Mouse (Mus musculus): ENCODE data around the gene Shc4.

Shc4 gene

DNA sequence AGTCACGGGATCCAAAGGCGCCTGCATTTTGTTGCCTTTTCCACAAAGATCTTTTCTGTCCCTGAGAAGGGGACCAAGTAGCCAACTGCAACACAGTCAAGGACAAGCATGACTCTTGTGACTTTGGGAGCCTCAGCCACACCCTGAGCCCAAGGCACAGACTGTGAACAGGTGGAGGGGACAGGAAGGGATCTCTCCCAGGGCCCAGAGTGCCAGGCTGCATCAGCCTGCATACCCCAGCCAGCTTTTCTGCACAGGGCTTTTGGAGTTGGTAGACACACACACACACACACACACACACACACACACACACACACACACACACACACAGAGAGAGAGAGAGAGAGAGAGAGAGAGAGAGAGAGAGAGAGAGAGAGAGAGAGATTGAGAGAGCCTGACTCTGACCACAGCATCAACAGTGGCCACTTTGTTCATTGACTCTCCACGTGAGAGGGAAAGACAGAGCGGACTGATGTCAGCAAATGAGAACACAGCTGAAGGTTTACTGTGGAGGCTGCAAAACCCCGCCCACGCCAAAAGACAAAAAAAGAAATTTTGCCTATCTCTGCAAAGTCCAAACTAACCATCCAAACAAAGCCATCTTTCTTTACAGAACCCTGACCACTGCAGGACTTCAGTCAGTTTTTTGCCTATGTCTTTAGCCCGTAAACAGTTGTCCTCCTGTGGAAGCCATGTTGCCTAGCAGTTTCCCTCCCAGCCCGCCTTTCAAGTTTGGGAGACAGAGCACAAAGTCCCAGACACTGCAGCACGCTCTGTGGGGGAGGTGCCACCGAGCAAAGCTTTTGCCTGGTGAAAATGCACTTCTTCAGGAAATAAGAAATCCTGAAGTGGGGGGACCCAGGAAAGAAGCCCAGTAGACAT, 39.1 kb downstream of the Shc4 start:
- no peak for DNase-seq

DNA sequence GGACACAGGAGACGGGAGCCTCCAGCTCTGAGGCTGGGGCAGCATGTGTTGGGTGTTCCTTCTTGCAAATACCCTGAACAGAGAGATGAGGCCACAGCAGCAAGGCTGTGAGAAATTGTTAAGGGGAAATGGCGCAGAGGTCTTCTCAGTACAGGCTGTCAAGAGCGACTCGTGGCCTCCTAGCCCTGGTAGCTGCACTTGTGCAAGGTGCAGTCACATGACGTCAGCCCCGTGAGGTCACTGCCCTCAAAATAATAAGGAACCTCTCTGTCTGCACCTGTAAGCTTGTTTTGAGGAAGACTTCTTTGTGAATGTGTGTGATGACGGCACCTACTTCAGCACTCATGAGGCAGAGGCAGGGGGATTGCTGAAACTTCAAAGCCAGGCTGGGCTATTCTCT, 40.1 kb downstream of the Shc4 start:
- peak; percentile 35 for DNase-seq

- no peak for DNase-seq
Measured at GRCm38 (mm10) chr2:125681811-125682210, 42.1 kb downstream of the Shc4 start.

GRCm38 (mm10) chr2:125672957-125673631, 50.9 kb downstream of the Shc4 start, which contains the start of gene Eid1:
Gene Eid1, plus strand, starts transcription at chr2:125673095.
- DNase-seq = peak; percentile 88

DNA sequence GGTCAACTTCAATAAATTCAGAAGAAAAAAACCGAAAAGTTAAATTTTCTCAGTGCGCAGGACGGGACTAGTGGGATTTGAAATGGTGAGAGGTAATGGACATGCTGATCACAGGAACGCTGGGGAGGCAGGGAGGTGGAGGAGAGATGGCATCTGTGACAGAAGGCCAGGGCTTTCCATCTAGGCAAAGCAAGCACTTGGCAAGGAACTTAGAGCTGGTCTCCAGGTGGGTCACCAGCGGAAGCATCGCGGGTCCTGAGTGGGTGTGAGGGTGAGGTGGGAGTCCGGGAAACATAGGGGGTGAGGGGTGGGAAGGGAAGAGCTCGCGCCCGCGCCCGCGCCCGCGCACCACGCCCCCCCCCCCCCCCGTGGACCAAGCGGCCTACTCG, 51.4 kb downstream of the Shc4 start:
- no peak for DNase-seq

GRCm38 (mm10) chr2:125670846-125671245, 53.1 kb downstream of the Shc4 start:
- DNase-seq = no peak

- DNase-seq = no peak
Measured at GRCm38 (mm10) chr2:125667721-125668120, 56.2 kb downstream of the Shc4 start.

GRCm38 (mm10) chr2:125667184-125667583, 56.8 kb downstream of the Shc4 start:
- no peak for DNase-seq

DNA sequence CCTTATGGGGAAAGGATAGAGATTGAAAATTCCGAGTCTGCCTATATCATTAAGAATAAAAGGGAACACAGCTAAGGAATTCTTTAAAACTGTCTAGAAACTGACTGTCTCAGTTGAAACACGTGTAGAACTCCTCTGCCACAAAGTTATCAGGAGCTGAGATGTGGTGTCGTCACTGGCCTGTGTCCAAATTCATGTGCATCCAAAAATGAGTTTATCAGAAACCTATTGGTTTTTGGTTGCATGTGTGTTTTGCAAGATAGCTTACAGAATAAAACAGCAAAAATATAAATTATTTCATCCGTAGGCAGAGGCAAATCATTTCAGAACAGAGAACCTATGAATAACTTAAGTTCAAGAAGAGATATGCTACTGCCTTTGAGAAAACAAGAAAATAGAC, 57.3 kb downstream of the Shc4 start:
- no peak for DNase-seq

GRCm38 (mm10) chr2:125665909-125666308, 58.0 kb downstream of the Shc4 start:
- DNase-seq = no peak

- no peak for DNase-seq
Measured at GRCm38 (mm10) chr2:125665213-125665612, 58.7 kb downstream of the Shc4 start.

GRCm38 (mm10) chr2:125662517-125662916, 61.4 kb downstream of the Shc4 start:
- DNase-seq = no peak

GRCm38 (mm10) chr2:125661156-125661555, 62.8 kb downstream of the Shc4 start:
- DNase-seq = no peak

GRCm38 (mm10) chr2:125660537-125661130, 63.3 kb downstream of the Shc4 start:
- DNase-seq = peak; percentile 61

GRCm38 (mm10) chr2:125659823-125660536, 64.0 kb downstream of the Shc4 start:
- DNase-seq = peak; percentile 81

DNA sequence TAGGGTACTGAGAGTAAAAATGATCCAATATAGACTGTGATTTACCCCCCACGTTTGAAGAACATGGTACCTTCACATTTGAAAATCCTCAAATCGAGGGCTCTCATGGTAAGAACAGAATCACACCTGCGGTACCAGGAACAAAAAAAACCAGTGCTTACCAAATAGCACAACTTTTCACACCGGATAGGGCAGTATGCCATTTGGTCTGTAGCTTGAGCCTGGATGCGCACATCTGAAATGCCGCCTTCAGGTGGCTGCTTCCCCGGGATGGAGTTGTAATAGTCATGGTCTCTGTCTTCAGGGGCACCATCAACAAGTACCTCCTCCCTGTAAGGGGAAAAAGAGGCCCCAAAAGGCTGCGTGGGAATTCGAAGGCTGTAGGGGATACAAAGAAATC, 68.6 kb downstream of the Shc4 start:
- no peak for DNase-seq

DNA sequence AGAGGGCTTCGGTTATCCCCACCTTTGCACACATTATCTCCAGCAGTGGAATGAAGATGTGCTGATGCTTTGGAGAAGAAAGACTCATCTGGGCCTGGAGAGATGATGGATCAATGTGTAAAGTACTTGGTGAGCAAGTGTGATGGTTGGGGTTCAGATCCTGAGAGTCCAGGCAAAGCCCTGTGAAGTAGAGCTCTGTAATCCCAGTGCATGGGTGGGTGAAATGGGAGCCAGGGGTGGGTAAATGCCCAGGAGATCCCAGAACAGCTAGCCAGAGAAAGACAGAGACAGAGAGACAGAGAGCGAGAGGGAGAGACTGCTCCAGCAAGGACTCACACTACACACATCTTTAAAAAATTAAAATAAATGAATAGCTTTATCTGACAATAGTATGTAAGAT, 70.7 kb downstream of the Shc4 start:
- DNase-seq = no peak

DNA sequence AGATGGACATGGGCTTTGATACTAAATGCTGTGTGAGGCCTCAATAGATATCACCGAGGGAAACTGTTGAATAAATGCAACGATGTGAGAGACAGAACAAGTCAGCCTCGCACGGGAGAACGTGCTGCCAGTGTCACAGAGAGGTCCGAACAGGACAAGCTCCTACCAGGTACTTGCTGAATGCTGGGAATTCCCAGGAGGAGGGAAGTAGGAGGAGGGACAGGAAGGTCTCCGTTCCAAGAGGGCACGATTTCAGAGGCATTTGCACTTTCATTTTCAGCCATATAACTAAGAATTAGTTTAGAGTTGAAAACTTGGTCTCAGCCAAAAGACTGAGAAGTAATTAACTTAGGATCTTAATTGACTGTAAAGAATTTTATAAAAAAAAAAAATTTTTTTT, 72.4 kb downstream of the Shc4 start:
- DNase-seq = no peak

GRCm38 (mm10) chr2:125650742-125651352, 73.1 kb downstream of the Shc4 start:
- DNase-seq = no peak

DNA sequence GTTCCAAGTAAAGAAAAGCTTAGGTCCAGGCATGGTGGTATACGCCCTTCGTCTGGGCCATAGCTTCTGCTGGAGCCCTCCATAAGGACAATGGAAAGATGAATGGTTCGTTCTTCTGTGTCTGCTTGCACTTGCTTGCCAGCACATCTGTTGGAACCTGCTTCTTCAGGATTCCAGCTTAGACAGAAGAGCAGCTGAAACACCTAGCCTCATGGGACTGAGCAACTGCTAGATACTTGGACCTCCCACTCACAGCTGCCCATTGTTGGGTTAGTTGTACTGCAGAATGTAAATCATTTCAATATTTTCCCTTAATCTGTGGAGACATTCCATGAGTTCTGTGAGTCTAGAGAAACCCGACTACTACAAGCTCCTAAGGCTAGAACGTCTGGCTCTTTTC, 73.9 kb downstream of the Shc4 start:
- no peak for DNase-seq

GRCm38 (mm10) chr2:125644912-125645311, 79.0 kb downstream of the Shc4 start:
- no peak for DNase-seq

DNA sequence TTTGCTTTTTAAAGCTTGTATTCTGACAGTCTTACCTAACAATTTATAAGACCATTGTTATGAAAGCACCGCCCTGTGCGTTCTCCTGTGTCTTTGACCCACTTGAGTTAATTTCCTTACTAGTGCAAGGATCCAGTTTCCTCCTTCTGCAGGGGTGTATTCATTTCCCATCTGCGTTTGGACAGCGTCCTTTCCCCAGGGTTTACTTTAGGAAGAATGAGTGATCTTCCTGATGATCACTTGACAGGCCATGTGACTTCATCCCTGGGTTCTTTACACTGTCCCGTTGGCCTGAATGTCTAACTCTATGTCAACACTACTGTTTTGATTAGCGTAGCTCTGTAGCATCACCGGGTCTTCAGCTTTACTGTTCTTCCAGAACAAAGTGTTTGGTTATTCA, 86.6 kb downstream of the Shc4 start:
- no peak for DNase-seq

- no peak for DNase-seq
Measured at GRCm38 (mm10) chr2:125630010-125630409, 93.9 kb downstream of the Shc4 start.

Data from thymus, postnatal 4 days (tissue).